Mouse (Mus musculus) CD4-positive helper T cell, adult 2 months (primary cell): ENCODE data around the gene Clmn.
"Not testable (repeated sequence)": the region's sequence is repeated elsewhere in the genome, so short reads cannot be mapped to it uniquely, and the experiment has no call there.

Source experiments
- DNase-seq: peaks from one replicate; pipeline ENCODE4 v3.0.0-alpha.2; 2012; ENCODE audit warnings: low read depth, missing footprints, low spot score

Clmn gene

GRCm38 (mm10) chr12:104838462-104838861 is 26.4 kb downstream of the Clmn start:
- DNase-seq, result no peak

DNA sequence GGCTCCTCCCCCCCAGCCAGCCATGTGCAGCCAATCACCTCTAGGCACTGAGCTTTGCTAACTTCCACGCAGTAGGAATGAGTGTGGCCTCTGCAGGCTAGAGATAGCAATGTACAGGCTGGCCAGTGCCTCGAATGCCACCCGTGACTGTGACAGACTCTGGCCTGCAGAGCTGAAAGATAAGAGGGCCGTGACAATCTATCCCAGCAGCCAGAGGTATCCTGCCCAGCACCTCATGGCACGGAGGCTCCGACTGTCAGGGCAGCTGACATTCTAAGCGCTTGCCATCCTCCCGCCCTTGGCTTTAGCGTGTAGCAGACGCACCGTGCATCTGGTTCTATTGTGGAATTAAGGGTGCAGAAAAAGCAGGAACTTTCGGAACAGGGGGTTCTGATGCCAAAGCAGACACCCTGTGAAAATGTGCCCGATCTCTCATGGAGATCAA is 26.9 kb downstream of the Clmn start:
- no peak for DNase-seq

DNA sequence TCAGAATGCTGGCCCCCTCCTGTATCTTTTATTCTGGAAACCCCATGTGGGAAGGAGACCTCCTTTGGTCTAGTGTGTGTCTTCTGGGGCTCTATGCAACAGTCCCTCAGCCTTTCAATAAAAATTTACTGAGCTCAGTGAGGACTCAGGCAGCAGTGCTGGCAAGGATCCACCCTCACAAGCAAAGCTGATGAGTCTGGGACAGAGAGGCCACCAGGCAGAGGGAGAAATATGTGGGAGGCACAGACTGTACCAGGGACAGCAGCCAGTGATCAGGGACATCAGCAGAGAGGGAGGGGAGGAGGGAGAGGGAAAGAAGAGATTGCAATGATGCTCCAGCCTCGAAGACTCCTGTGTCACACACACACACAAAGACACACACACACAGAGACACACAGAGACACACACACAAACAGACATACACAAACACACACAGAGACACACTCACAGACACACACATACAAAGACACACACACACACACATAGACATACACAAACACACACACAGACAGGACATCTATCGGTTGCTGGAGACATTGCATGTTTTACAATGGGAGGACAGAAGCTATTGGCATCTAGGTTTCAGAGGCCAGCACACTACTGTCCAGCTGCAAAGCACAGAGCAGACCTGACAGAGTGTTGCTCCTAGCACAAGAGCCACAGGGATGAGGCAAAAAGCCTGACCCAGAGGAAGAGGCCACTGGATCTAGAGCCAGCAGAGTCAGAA is 27.6 kb downstream of the Clmn start:
- no peak for DNase-seq

DNA sequence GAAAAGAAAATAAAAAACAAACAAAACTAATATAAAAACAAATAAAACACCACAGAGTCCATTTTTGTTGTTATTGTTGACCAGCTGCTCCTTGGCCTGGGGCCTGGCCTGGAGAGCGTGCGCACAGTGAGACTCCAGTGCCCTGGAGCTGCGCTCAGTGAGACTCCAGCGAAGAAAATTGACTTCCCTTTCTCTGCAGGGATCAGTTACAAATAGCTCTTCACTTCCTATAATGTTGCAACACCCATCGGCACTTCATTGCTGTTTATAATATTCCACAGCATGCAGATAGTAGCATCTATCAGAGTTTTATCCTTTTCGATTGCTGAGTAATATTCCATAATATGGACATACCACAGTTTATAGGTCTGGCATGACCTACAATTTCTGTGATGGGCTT is 28.6 kb downstream of the Clmn start:
- no peak for DNase-seq

- DNase-seq, result no peak
These were observed 29.3 kb downstream of the Clmn start for GRCm38 (mm10) chr12:104835369-104836094.

- DNase-seq, result no peak
These were observed 30.1 kb downstream of the Clmn start for GRCm38 (mm10) chr12:104834772-104835171.

- DNase-seq, result no peak
These were observed 34.0 kb downstream of the Clmn start for GRCm38 (mm10) chr12:104830666-104831435.

GRCm38 (mm10) chr12:104830283-104830639 is 34.6 kb downstream of the Clmn start:
- no peak for DNase-seq

- DNase-seq, result no peak
These were observed 35.1 kb downstream of the Clmn start for GRCm38 (mm10) chr12:104829596-104830282.

- DNase-seq, result not testable (repeated sequence)
These were observed 35.9 kb downstream of the Clmn start for GRCm38 (mm10) chr12:104828986-104829385.

GRCm38 (mm10) chr12:104827721-104828120 is 37.2 kb downstream of the Clmn start:
- no peak for DNase-seq

DNA sequence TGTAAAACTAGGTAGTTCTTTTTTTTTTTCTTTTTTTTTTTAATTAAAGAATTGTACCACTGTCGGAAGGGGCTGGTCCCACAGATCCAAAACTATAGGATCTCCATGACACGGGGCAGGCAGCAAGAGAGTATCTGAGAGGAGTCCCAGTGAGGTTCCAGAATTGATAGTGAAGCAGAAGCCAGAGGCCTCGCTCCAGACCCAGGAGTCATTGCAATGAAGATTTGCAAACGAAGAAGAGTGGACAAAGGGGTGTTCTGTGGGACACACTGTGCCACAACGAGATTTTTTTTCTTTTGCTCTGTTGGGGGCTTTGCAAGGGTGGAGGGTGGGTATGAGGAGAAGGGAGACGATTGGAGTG is 40.0 kb downstream of the Clmn start:
- DNase-seq, result no peak

DNA sequence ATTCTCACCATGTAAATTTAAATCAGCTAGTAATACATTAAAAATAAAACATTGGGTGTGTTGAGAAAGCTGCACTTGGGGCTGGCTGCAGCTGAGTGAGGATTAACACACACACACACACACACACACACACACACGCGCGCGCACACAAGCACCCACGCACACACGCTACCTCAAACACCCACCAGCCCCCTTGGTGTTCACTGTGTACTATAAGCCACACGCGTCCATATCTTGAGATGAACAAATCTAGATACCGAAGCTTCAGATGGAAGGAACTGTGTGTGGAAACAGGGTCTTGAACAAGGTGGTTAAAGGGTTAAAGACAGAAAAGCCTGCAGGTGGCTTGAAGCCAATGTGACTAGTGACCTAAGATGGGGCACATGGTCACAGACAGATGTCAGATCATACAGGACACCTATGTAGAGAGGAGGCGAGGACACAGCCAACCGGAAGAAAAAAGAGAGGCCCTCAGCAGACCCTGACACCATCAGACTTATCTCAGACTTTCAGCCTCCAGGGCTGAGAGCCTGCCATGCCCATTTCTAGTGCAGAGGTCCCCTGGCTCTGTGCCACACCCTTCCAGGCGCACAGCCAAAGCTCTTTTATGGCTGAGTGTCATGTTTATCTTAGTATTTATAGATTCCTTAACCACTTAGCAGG is 40.5 kb downstream of the Clmn start:
- no peak for DNase-seq

- no peak for DNase-seq
These were observed 41.2 kb downstream of the Clmn start for GRCm38 (mm10) chr12:104823722-104824121.

GRCm38 (mm10) chr12:104822838-104823599 is 41.9 kb downstream of the Clmn start:
- DNase-seq, result no peak

- DNase-seq, result no peak
These were observed 42.7 kb downstream of the Clmn start for GRCm38 (mm10) chr12:104822151-104822550.

DNA sequence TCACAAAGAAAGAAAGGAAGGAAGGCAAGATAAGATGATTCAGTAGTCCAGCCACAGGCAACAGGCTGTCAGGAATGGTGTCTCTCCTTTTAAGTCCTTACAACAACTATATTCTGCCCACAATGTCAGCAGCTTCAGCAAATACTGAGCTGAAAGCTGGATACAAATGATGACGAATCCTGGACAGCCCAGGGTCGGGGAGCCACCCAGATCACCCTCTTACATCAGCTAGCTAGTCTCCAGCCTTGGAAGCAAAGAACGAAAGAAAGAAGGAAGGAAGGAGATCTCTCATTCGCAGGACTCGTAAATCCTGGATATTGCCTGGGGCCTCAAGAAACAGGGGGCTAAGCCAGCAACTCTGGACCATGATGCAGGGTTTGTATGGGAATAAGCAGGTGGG is 44.8 kb downstream of the Clmn start:
- no peak for DNase-seq

DNA sequence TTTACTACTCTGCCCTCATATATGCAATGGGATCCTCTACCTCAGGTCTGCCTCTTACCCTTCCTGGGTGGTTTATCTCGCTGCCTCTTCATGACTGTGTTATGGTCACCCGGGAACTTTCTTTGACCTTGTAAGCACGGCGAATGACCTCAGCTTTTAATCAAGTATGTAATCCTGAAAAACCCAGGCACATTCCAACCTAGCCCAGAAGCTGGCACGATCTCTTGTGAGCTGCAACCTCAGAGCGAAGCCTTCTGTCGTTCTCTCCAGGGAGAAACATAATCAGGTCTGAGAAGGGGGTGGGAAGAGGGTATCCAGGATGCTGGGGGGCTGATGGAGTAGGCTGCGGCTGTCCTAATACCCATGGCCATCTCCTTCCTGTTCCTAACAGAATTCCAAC is 45.8 kb downstream of the Clmn start:
- no peak for DNase-seq

- no peak for DNase-seq
These were observed 46.8 kb downstream of the Clmn start for GRCm38 (mm10) chr12:104818057-104818456.

GRCm38 (mm10) chr12:104817172-104817866 is 47.6 kb downstream of the Clmn start:
- no peak for DNase-seq
